Mouse (Mus musculus) ovary, postnatal 14 days (tissue): ENCODE measurements at regions not wholly inside any gene's neighbourhood (a gene's known extent, or its start where the extent isn't known, plus 50 kb on each side); places are given as distances from the start of the nearest gene placed in this dataset.
A peak's percentile ranks its signal among the peaks of the same experiment; 100 is the strongest.

Experiments used
- DNase-seq: peaks from one replicate; pipeline ENCODE4 v3.0.0; 2022; ENCODE audit warnings: low spot score

- no peak for DNase-seq
Measured at GRCm38 (mm10) chr2:34111286-34111685, 223.5 kb upstream of the Mvb12b start.

GRCm38 (mm10) chr2:34110582-34110981 is 222.8 kb upstream of the Mvb12b start:
- DNase-seq = no peak

- DNase-seq = no peak
Measured at GRCm38 (mm10) chr2:34107566-34108303, 220.0 kb upstream of the Mvb12b start.

- DNase-seq = no peak
Measured at GRCm38 (mm10) chr2:34106837-34107565, 219.3 kb upstream of the Mvb12b start.

- DNase-seq = no peak
Measured at GRCm38 (mm10) chr2:34106245-34106644, 218.5 kb upstream of the Mvb12b start.

GRCm38 (mm10) chr2:34105271-34106051 is 217.7 kb upstream of the Mvb12b start:
- no peak for DNase-seq

- no peak for DNase-seq
Measured at GRCm38 (mm10) chr2:34098004-34098547, 210.3 kb upstream of the Mvb12b start.

GRCm38 (mm10) chr2:34096561-34096960 is 208.8 kb upstream of the Mvb12b start:
- no peak for DNase-seq

- DNase-seq = no peak
Measured at GRCm38 (mm10) chr2:34088832-34089231, 201.1 kb upstream of the Mvb12b start.

GRCm38 (mm10) chr2:34086130-34086529 is 198.4 kb upstream of the Mvb12b start:
- DNase-seq = no peak

- DNase-seq = no peak
Measured at GRCm38 (mm10) chr2:34084513-34084912, 196.8 kb upstream of the Mvb12b start.

GRCm38 (mm10) chr2:34082486-34082885 is 194.7 kb upstream of the Mvb12b start:
- DNase-seq = no peak

- DNase-seq = no peak
Measured at GRCm38 (mm10) chr2:34080176-34080575, 192.4 kb upstream of the Mvb12b start.

GRCm38 (mm10) chr2:34079282-34079681 is 191.5 kb upstream of the Mvb12b start:
- DNase-seq = no peak

GRCm38 (mm10) chr2:34078875-34079262 is 191.1 kb upstream of the Mvb12b start:
- no peak for DNase-seq

- DNase-seq = no peak
Measured at GRCm38 (mm10) chr2:34078248-34078874, 190.6 kb upstream of the Mvb12b start.

- no peak for DNase-seq
Measured at GRCm38 (mm10) chr2:34076346-34076745, 188.6 kb upstream of the Mvb12b start.

- no peak for DNase-seq
Measured at GRCm38 (mm10) chr2:34074066-34074465, 186.3 kb upstream of the Mvb12b start.

- DNase-seq = no peak
Measured at GRCm38 (mm10) chr2:34065592-34065991, 177.8 kb upstream of the Mvb12b start.

GRCm38 (mm10) chr2:34065090-34065489 is 177.3 kb upstream of the Mvb12b start:
- peak; percentile 2 for DNase-seq

- DNase-seq = no peak
Measured at GRCm38 (mm10) chr2:34056552-34056951, 168.8 kb upstream of the Mvb12b start.

GRCm38 (mm10) chr2:34043064-34043463 is 155.3 kb upstream of the Mvb12b start:
- DNase-seq = no peak
